Comparison of ENCODE assay signal across 8 mouse cellular contexts in the genomic region with DNA sequence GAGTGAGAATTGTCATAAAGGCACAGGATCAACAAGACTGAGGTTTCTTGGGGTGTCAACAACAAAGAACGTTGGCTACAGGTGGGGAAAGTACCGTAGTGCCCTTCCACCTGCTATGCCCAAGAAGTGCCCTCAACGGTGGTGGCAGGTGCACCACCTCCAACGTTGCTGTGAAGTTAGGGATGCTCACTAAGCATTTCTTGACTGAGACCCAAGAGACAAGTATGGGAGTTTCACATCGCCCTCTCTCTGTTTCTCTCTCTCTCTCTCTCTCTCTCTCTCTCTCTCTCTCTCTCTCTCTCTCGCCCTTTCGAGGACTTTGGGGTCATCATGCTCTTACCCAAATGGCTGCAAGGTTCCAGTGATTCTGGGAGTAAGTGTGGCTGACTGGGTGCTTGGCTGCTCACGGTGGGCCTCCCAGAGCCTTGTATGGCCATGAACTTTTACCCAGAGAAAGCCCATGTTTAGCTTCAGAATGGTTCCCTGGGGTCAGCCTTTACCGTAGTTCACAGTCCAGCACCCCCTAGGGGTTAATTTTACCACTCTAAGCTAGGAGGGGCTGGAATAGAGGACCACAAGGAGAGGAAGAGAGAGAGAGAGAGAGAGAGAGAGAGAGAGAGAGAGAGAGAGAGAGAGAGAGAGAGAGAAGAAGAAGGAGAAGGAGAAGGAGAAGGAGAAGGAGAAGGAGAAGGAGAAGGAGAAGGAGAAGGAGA.
A peak's percentile ranks its signal among the peaks of the same experiment; 100 is the strongest.
DNase-seq lines count a peak whose midpoint lies in the region; ATAC-seq lines count a peak whose summit lies in the region.

No protein-coding gene starts in this region.

- no peaks in the 10 kb centered on the region for H3K9me3 ChIP-seq in heart, embryonic 11.5 days (replicated peaks; ENCODE audit: control insufficient read depth, low read length)
- no peaks in the 10 kb centered on the region for H3K9me3 ChIP-seq in lung, embryonic 16.5 days (ENCODE audit: control insufficient read depth, low read length)
- H3K9me3 ChIP-seq in embryonic facial prominence, embryonic 14.5 days (ENCODE audit: control insufficient read depth, low read length) = no peaks in the 10 kb centered on the region

- intact Hi-C loops in heart, postnatal 14 days (cut with DNase I) = no loop called here

- H3K9ac ChIP-seq in heart, embryonic 11.5 days (ENCODE audit: low read depth, low read length) = no peak overlapping the region
- no peak overlapping the region for H3K9ac ChIP-seq in lung, embryonic 16.5 days (ENCODE audit: low read length)
- no peak overlapping the region for H3K9ac ChIP-seq in embryonic facial prominence, embryonic 14.5 days (ENCODE audit: low read depth, low read length)

- H3K36me3 ChIP-seq in heart, embryonic 11.5 days (ENCODE audit: control insufficient read depth, insufficient read depth, low read length) = no peaks in the 10 kb centered on the region
- H3K36me3 ChIP-seq in lung, embryonic 16.5 days (ENCODE audit: control insufficient read depth, insufficient read depth, low read length) = no peaks in the 10 kb centered on the region
- H3K36me3 ChIP-seq in embryonic facial prominence, embryonic 14.5 days (ENCODE audit: control insufficient read depth, insufficient read depth, low read length) = no peaks in the 10 kb centered on the region
- H3K36me3 ChIP-seq in splenic B cell, adult 2 months (ENCODE audit: control insufficient read depth, insufficient read depth, low read length, poor library complexity, severe bottlenecking) = no peaks in the 10 kb centered on the region

- peaks cover 10% of the 10 kb centered on the region; the same call in 1 of the 2 replicates for H3K27me3 ChIP-seq in heart, embryonic 11.5 days (ENCODE audit: control insufficient read depth, insufficient read depth, low read length)
- H3K27me3 ChIP-seq in lung, embryonic 16.5 days (ENCODE audit: control insufficient read depth, insufficient read depth, low read depth, low read length) = no peaks in the 10 kb centered on the region
- H3K27me3 ChIP-seq in embryonic facial prominence, embryonic 14.5 days (replicated peaks; ENCODE audit: control insufficient read depth, insufficient read depth, low read length) = no peaks in the 10 kb centered on the region
- H3K27me3 ChIP-seq in splenic B cell, adult 2 months (ENCODE audit: control insufficient read depth, insufficient read depth, low read length, poor library complexity, severe bottlenecking) = no peaks in the 10 kb centered on the region

- H3K4me1 ChIP-seq in heart, embryonic 11.5 days (ENCODE audit: control insufficient read depth, insufficient read depth, low read length) = peaks cover 6% of the 10 kb centered on the region
- peaks cover 7% of the 10 kb centered on the region for H3K4me1 ChIP-seq in lung, embryonic 16.5 days (replicated peaks; ENCODE audit: control insufficient read depth, insufficient read depth, low read length)
- peaks cover 8% of the 10 kb centered on the region for H3K4me1 ChIP-seq in embryonic facial prominence, embryonic 14.5 days (ENCODE audit: control insufficient read depth, insufficient read depth, low read length)

- no peak for ATAC-seq in heart, embryonic 11.5 days (replicated peaks; ENCODE audit: insufficient number of reproducible peaks, low FRiP score, low TSS enrichment)
- ATAC-seq in lung, embryonic 16.5 days (ENCODE audit: low read depth) = no peak
- ATAC-seq in embryonic facial prominence, embryonic 14.5 days (ENCODE audit: low read depth) = no peak

- H3K4me2 ChIP-seq in heart, embryonic 11.5 days = peak overlapping the region; percentile 71
- no peak overlapping the region for H3K4me2 ChIP-seq in lung, embryonic 16.5 days (ENCODE audit: low read depth, low read length)
- H3K4me2 ChIP-seq in embryonic facial prominence, embryonic 14.5 days (ENCODE audit: low read depth, low read length) = peak overlapping the region; percentile 69; the same call in 1 of the 2 replicates

- no peak for DNase-seq in heart, postnatal 14 days
- DNase-seq in lung, postnatal 4 days = no peak
- no peak for DNase-seq in embryonic facial prominence, embryonic 14.5 days (ENCODE audit: low spot score)
- peak; percentile 59 for DNase-seq in splenic B cell, adult 2 months (ENCODE audit: low read depth, low spot score)
- DNase-seq in ovary, adult 18-20 months (ENCODE audit: low spot score) = no peak
- no peak for DNase-seq in frontal cortex, postnatal 36 days (ENCODE audit: low spot score in 2 of 2)

- H3K27ac ChIP-seq in heart, embryonic 11.5 days (ENCODE audit: low read depth, low read length) = no peak overlapping the region
- H3K27ac ChIP-seq in lung, embryonic 16.5 days (ENCODE audit: low read length) = peak overlapping the region; percentile 42; the same call in 1 of the 2 replicates
- peak overlapping the region; percentile 81 for H3K27ac ChIP-seq in embryonic facial prominence, embryonic 14.5 days (replicated peaks; ENCODE audit: low read depth, low read length)

- no peak overlapping the region for H3K4me3 ChIP-seq in heart, embryonic 11.5 days (ENCODE audit: low read depth, low read length)
- no peak overlapping the region for H3K4me3 ChIP-seq in lung, embryonic 16.5 days (ENCODE audit: low read length)
- no peak overlapping the region for H3K4me3 ChIP-seq in embryonic facial prominence, embryonic 14.5 days (ENCODE audit: low read depth, low read length)

- WGBS in heart, embryonic 11.5 days (ENCODE audit: insufficient replicate concordance) = 71% methylated on average over 9 of the region's 9 CpGs
- 68% methylated on average over 9 of the region's 9 CpGs for WGBS in lung, embryonic 16.5 days
- WGBS in embryonic facial prominence, embryonic 14.5 days = 74% methylated on average over 9 of the region's 9 CpGs
